Mouse (Mus musculus) cerebellum, postnatal 14 days (tissue): ENCODE measurements around the gene Syngr3.

Experiments
- DNase-seq, 2 experiments: peaks; one replicate each; pipeline ENCODE4 v3.0.0; 2021; ENCODE audit warnings: mixed read lengths in 2 of 2

Gene Syngr3

GRCm38 (mm10) chr17:24644030-24644715 lies 45.6 kb downstream of the Syngr3 start:
- no peak for DNase-seq

- DNase-seq: no peak
Measured at GRCm38 (mm10) chr17:24642791-24643343, 46.9 kb downstream of the Syngr3 start.

- DNase-seq: no peak
Measured at GRCm38 (mm10) chr17:24641944-24642343, 47.8 kb downstream of the Syngr3 start.

- DNase-seq: no peak
Measured at GRCm38 (mm10) chr17:24640581-24640980, 49.2 kb downstream of the Syngr3 start.

GRCm38 (mm10) chr17:24640119-24640518 lies 49.6 kb downstream of the Syngr3 start:
- DNase-seq: no peak

- DNase-seq: no peak
Measured at GRCm38 (mm10) chr17:24639571-24639988, 50.2 kb downstream of the Syngr3 start.

- no peak for DNase-seq
Measured at GRCm38 (mm10) chr17:24638840-24639239, 50.9 kb downstream of the Syngr3 start.

- no peak for DNase-seq
Measured at GRCm38 (mm10) chr17:24638214-24638613, 51.5 kb downstream of the Syngr3 start.

- no peak for DNase-seq
Measured at GRCm38 (mm10) chr17:24636781-24637481, 52.8 kb downstream of the Syngr3 start.

GRCm38 (mm10) chr17:24635694-24636093 lies 54.1 kb downstream of the Syngr3 start:
- DNase-seq: no peak
